Mouse (Mus musculus) kidney, adult 2 months (tissue): ENCODE data around the gene Map1lc3b.

Experiments used
- CTCF ChIP-seq: fragments of 200-500 bp; conservative IDR thresholded peaks from 2 replicates; pipeline ENCODE4 v1.5.1; 2011; ENCODE audit warnings: low read depth, mild to moderate bottlenecking, control low read depth, low read length, moderate library complexity, mixed read lengths; ENCODE audit not compliant: insufficient read depth, insufficient read length
- POLR2A ChIP-seq: fragments of 200-500 bp; IDR thresholded peaks from one replicate; pipeline ENCODE4 v1.6.1; 2011; ENCODE audit warnings: low read depth, low read length, control low read depth

GRCm38 (mm10) chr8:121570801-121571200 is 19.4 kb upstream of the Map1lc3b start:
- no peak for TF ChIP-seq POLR2A
- TF ChIP-seq CTCF, result no peak
